Mouse (Mus musculus) megakaryocyte progenitor cell, adult 5-6 weeks (primary cell): ENCODE results near the gene Fam186a. TPM values are rescaled to one million over a fixed set of nuclear protein-coding genes. Genes with fewer than 3 reads are reported as not detected.
A peak's percentile ranks its signal among the peaks of the same experiment; 100 is the strongest.
"Not testable (repeated sequence)": the region's sequence is repeated elsewhere in the genome, so short reads cannot be mapped to it uniquely, and the experiment has no call there.

Experiments
- ATAC-seq: replicated peaks from 2 replicates; pipeline ENCODE4 v1.8.0; 2016; ENCODE audit warnings: mild to moderate bottlenecking, moderate TSS enrichment, inconsistent platforms; ENCODE audit not compliant: poor library complexity
- total RNA-seq, 2 experiments: library from RNA; stranded (forward) in 1 of 2; stranded (reverse) in 1 of 2; fragments of 157-497, 149-512 nt in 1 of 2; fragments of 200-1000 nt in 1 of 2; gene quantifications; 2 replicates each; pipeline versions ENCODE4 v1.2.3 to v1.2.4; 2015 to 2017

The Fam186a gene
- total RNA-seq, 2 experiments from 2014 or later, result not detected

- ATAC-seq, result no peak
These were observed 30.2 kb downstream of the Fam186a start for GRCm38 (mm10) chr15:99936659-99937058.

GRCm38 (mm10) chr15:99934501-99934900 lies 32.4 kb downstream of the Fam186a start:
- ATAC-seq, result no peak

- no peak for ATAC-seq
These were observed 35.6 kb downstream of the Fam186a start for GRCm38 (mm10) chr15:99931231-99931630.

- ATAC-seq, result no peak
These were observed 47.2 kb downstream of the Fam186a start for GRCm38 (mm10) chr15:99919601-99920158.

- ATAC-seq, result no peak
These were observed 49.6 kb downstream of the Fam186a start for GRCm38 (mm10) chr15:99917264-99917663.

- ATAC-seq, result no peak
These were observed 52.2 kb downstream of the Fam186a start for GRCm38 (mm10) chr15:99914613-99915012.

- no peak for ATAC-seq
These were observed 55.1 kb downstream of the Fam186a start for GRCm38 (mm10) chr15:99911785-99912184.

GRCm38 (mm10) chr15:99909339-99909996 lies 57.4 kb downstream of the Fam186a start:
- ATAC-seq, result peak; percentile 75

GRCm38 (mm10) chr15:99907514-99907913 lies 59.3 kb downstream of the Fam186a start:
- peak; percentile 77 for ATAC-seq

- no peak for ATAC-seq
These were observed 59.8 kb downstream of the Fam186a start for GRCm38 (mm10) chr15:99907041-99907440.

- no peak for ATAC-seq
These were observed 62.0 kb downstream of the Fam186a start for GRCm38 (mm10) chr15:99904841-99905240.

- ATAC-seq, result peak; percentile 79
These were observed 62.5 kb downstream of the Fam186a start for GRCm38 (mm10) chr15:99904333-99904732.

GRCm38 (mm10) chr15:99903227-99903626 lies 63.6 kb downstream of the Fam186a start:
- ATAC-seq, result no peak

GRCm38 (mm10) chr15:99902786-99903185 lies 64.1 kb downstream of the Fam186a start:
- no peak for ATAC-seq

- ATAC-seq, result no peak
These were observed 70.2 kb downstream of the Fam186a start for GRCm38 (mm10) chr15:99896621-99897020.

GRCm38 (mm10) chr15:99891355-99891754 lies 75.5 kb downstream of the Fam186a start:
- no peak for ATAC-seq

GRCm38 (mm10) chr15:99890412-99891236 lies 76.2 kb downstream of the Fam186a start:
- ATAC-seq, result no peak

- ATAC-seq, result no peak
These were observed 77.5 kb downstream of the Fam186a start for GRCm38 (mm10) chr15:99889275-99889874.

- not testable (repeated sequence) for ATAC-seq
These were observed 79.7 kb downstream of the Fam186a start for GRCm38 (mm10) chr15:99887130-99887529.

- ATAC-seq, result no peak
These were observed 82.8 kb downstream of the Fam186a start for GRCm38 (mm10) chr15:99884038-99884437.

- no peak for ATAC-seq
These were observed 88.3 kb downstream of the Fam186a start for GRCm38 (mm10) chr15:99878541-99878940.
